26 mouse cellular contexts compared by ENCODE assay signal in the genomic region with DNA sequence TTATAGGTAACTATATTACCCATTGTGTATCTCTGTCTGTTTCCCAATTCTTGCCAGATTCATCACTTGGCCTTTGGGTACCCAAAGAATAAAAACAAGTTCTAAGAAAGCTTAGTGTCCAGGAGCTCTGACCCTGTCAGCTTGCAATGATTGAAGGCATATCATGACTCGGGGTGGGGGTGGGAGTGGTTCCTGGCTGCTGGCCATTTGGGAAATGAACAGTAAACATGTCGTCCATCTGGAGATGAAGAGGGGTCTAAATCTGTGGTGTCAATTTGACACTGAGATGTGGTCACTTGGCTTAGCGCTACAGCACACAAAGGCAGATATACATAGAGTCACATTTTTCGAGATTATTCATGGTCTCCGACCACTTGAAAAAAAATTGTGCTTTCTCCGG. TPM values are rescaled to one million over a fixed set of nuclear protein-coding genes. Genes with fewer than 3 reads are reported as not detected.
DNase-seq lines count a peak whose midpoint lies in the region; ATAC-seq and TF ChIP-seq lines count a peak whose summit lies in the region.
"Had no signal": no experiment of that assay in that cellular context is flagged by ENCODE, and none has a peak within 500 bp of the region (broad histone marks: within the 10 kb centered on the region; RNA-seq: fewer than 3 reads in every experiment).

No protein-coding gene starts in this region.

- no peak for TF ChIP-seq POLR2A in lung, adult 2 months (IDR thresholded peaks at IDR 0.05; ENCODE audit: borderline replicate concordance, extremely low read depth, low read depth, low read length)

- H3K27ac ChIP-seq in hindbrain, postnatal 0 days = no peak overlapping the region
- H3K27ac ChIP-seq in hindbrain, embryonic 16.5 days (ENCODE audit: low read depth, low read length) = no peak overlapping the region
- H3K27ac ChIP-seq in lung, embryonic 14.5 days (ENCODE audit: low read depth) = no peak overlapping the region
- no peak overlapping the region for H3K27ac ChIP-seq in liver, postnatal 0 days (ENCODE audit: low read depth)
- H3K27ac ChIP-seq: forebrain, embryonic 10.5 days; forebrain, embryonic 13.5 days; heart, adult 2 months; heart, embryonic 10.5 days; heart, embryonic 13.5 days; hindbrain, embryonic 14.5 days had no signal

- no peak overlapping the region for H3K4me2 ChIP-seq in hindbrain, postnatal 0 days (ENCODE audit: low read depth, low read length)
- H3K4me2 ChIP-seq in hindbrain, embryonic 16.5 days (ENCODE audit: low read length) = no peak overlapping the region
- H3K4me2 ChIP-seq in lung, embryonic 14.5 days = no peak overlapping the region
- H3K4me2 ChIP-seq in liver, postnatal 0 days (ENCODE audit: low read depth, low read length) = no peak overlapping the region
- H3K4me2 ChIP-seq: forebrain, embryonic 13.5 days; heart, embryonic 13.5 days; hindbrain, embryonic 14.5 days had no signal

- H3K9ac ChIP-seq in hindbrain, postnatal 0 days (replicated peaks; ENCODE audit: low read length) = no peak overlapping the region
- H3K9ac ChIP-seq in hindbrain, embryonic 16.5 days (ENCODE audit: low read depth, low read length) = no peak overlapping the region
- H3K9ac ChIP-seq in lung, embryonic 14.5 days = no peak overlapping the region
- no peak overlapping the region for H3K9ac ChIP-seq in liver, postnatal 0 days (replicated peaks)
- H3K9ac ChIP-seq: forebrain, embryonic 13.5 days; heart, embryonic 13.5 days; hindbrain, embryonic 14.5 days had no signal

- H3K4me3 ChIP-seq in hindbrain, postnatal 0 days (ENCODE audit: low read length) = no peak overlapping the region
- H3K4me3 ChIP-seq in hindbrain, embryonic 16.5 days (ENCODE audit: low read length) = no peak overlapping the region
- no peak overlapping the region for H3K4me3 ChIP-seq in lung, embryonic 14.5 days (ENCODE audit: low read depth, low read length)
- no peak overlapping the region for H3K4me3 ChIP-seq in lung, adult 2 months (replicated peaks; ENCODE audit: extremely low read depth, low read depth, low read length)
- no peak overlapping the region for H3K4me3 ChIP-seq in liver, postnatal 0 days (ENCODE audit: low read depth, low read length)
- H3K4me3 ChIP-seq: forebrain, embryonic 10.5 days; forebrain, embryonic 13.5 days; heart, adult 2 months; heart, embryonic 10.5 days; heart, embryonic 13.5 days had no signal

- no peak for TF ChIP-seq CTCF in hindbrain, postnatal 0 days (IDR thresholded peaks at IDR 0.05; ENCODE audit: low read depth)
- TF ChIP-seq CTCF in lung, embryonic 14.5 days (IDR thresholded peaks at IDR 0.05; ENCODE audit: low read depth) = no peak
- TF ChIP-seq CTCF in lung, adult 2 months (IDR thresholded peaks at IDR 0.05; ENCODE audit: insufficient read depth, low read length) = no peak
- TF ChIP-seq CTCF in liver, postnatal 0 days (IDR thresholded peaks at IDR 0.05; ENCODE audit: low read depth) = no peak

- 56% methylated on average over 6 of the region's 6 CpGs for WGBS in hindbrain, postnatal 0 days
- WGBS in hindbrain, embryonic 16.5 days = 59% methylated on average over 6 of the region's 6 CpGs
- 52% methylated on average over 6 of the region's 6 CpGs for WGBS in lung, embryonic 14.5 days
- WGBS in lung, adult 2 months = 59% methylated on average over 6 of the region's 6 CpGs
- 72% methylated on average over 6 of the region's 6 CpGs for WGBS in liver, postnatal 0 days (ENCODE audit: insufficient replicate concordance)

- peak; percentile 54 to 60 for DNase-seq in cerebellum, postnatal 10 days
- DNase-seq in cerebellum, postnatal 36 days = no peak
- peak; percentile 30 for DNase-seq in hindbrain, postnatal 0 days (ENCODE audit: low spot score)
- peak; percentile 7 for DNase-seq in lung, embryonic 14.5 days
- DNase-seq in lung, adult 2 months = no peak
- no peak for DNase-seq in liver, postnatal 0 days
- DNase-seq: adrenal gland, postnatal 10 days; adrenal gland, postnatal 36 days; cerebellum, adult 18-20 months; cerebellum, adult 9-11 months; embryo, embryonic 11 days; gastrocnemius, postnatal 10 days; gastrocnemius, postnatal 36 days; heart, adult 2 months; heart, postnatal 14 days; heart, postnatal 4 days had no signal

- no peaks in the 10 kb centered on the region; the same call in 1 of the 2 replicates for H3K36me3 ChIP-seq in hindbrain, postnatal 0 days (ENCODE audit: insufficient read depth, low read length)
- no peaks in the 10 kb centered on the region for H3K36me3 ChIP-seq in hindbrain, embryonic 16.5 days (ENCODE audit: control insufficient read depth, insufficient read depth, low read length)
- H3K36me3 ChIP-seq in lung, embryonic 14.5 days (ENCODE audit: insufficient read depth) = peaks cover 3% of the 10 kb centered on the region; the same call in 1 of the 2 replicates
- H3K36me3 ChIP-seq in liver, postnatal 0 days (replicated peaks; ENCODE audit: insufficient read depth, low read length) = peaks cover 2% of the 10 kb centered on the region; the same call in 1 of the 2 replicates
- H3K36me3 ChIP-seq: forebrain, embryonic 10.5 days; heart, embryonic 10.5 days had no signal

- H3K27me3 ChIP-seq in hindbrain, postnatal 0 days (ENCODE audit: insufficient read depth, low read length) = no peaks in the 10 kb centered on the region
- no peaks in the 10 kb centered on the region for H3K27me3 ChIP-seq in hindbrain, embryonic 16.5 days (replicated peaks; ENCODE audit: control insufficient read depth, insufficient read depth, low read length)
- H3K27me3 ChIP-seq in lung, embryonic 14.5 days (ENCODE audit: insufficient read depth, low read length) = no peaks in the 10 kb centered on the region
- no peaks in the 10 kb centered on the region for H3K27me3 ChIP-seq in liver, postnatal 0 days (ENCODE audit: insufficient read depth, low read length)
- H3K27me3 ChIP-seq: forebrain, embryonic 13.5 days; heart, embryonic 13.5 days; Patski had no signal

- no peaks in the 10 kb centered on the region for H3K9me3 ChIP-seq in hindbrain, postnatal 0 days (ENCODE audit: low read length)
- H3K9me3 ChIP-seq in hindbrain, embryonic 16.5 days (ENCODE audit: control insufficient read depth, low read length) = no peaks in the 10 kb centered on the region
- no peaks in the 10 kb centered on the region for H3K9me3 ChIP-seq in lung, embryonic 14.5 days (ENCODE audit: low read depth, low read length)
- H3K9me3 ChIP-seq in liver, postnatal 0 days (ENCODE audit: low read length) = no peaks in the 10 kb centered on the region
- H3K9me3 ChIP-seq: forebrain, embryonic 10.5 days; forebrain, embryonic 13.5 days; heart, embryonic 10.5 days; heart, embryonic 13.5 days had no signal

- TF ChIP-seq EP300 in liver, postnatal 0 days (IDR thresholded peaks at IDR 0.05; ENCODE audit: low read depth) = no peak

- no peaks in the 10 kb centered on the region for H3K4me1 ChIP-seq in hindbrain, postnatal 0 days (ENCODE audit: insufficient read depth, low read length)
- H3K4me1 ChIP-seq in hindbrain, embryonic 16.5 days (ENCODE audit: control insufficient read depth, insufficient read depth, low read depth, low read length) = peaks cover 4% of the 10 kb centered on the region; the same call in 1 of the 2 replicates
- no peaks in the 10 kb centered on the region for H3K4me1 ChIP-seq in lung, embryonic 14.5 days (ENCODE audit: insufficient read depth)
- H3K4me1 ChIP-seq in lung, adult 2 months (ENCODE audit: control insufficient read depth, insufficient read depth, low read length) = no peaks in the 10 kb centered on the region
- H3K4me1 ChIP-seq in liver, postnatal 0 days (ENCODE audit: insufficient read depth) = no peaks in the 10 kb centered on the region

- no peak for ATAC-seq in hindbrain, postnatal 0 days
- ATAC-seq in hindbrain, embryonic 16.5 days = no peak
- ATAC-seq in lung, embryonic 14.5 days (ENCODE audit: insufficient read depth) = no peak
- ATAC-seq in liver, postnatal 0 days = no peak
- ATAC-seq: forebrain, embryonic 13.5 days; forebrain, embryonic 16.5 days; Patski had no signal

RNA-seq across cellular contexts. Expression of gene Fam196a, which starts 54.7 kb away (rescaled TPM):
- 17.6 and 21.2 TPM in 2 replicates for total RNA-seq in hindbrain, postnatal 0 days (2014; rRNA removed)
- 7.9 and 8.5 TPM in 2 replicates for polyA plus RNA-seq in hindbrain, postnatal 0 days (2015; fragmentation: Nextera tagmentation; extraction: Ambion mirVana)
- 10.6 and 10.9 TPM in 2 replicates for polyA plus RNA-seq in hindbrain, embryonic 16.5 days (2015; fragmentation: Nextera tagmentation; extraction: Ambion mirVana)
- 3.5 and 4.8 TPM in 2 replicates for polyA plus RNA-seq in lung, embryonic 14.5 days (2014; fragmentation: Nextera tagmentation; extraction: Ambion mirVana)
- 0.29 and 0.82 TPM in 2 replicates for polyA plus RNA-seq in lung, adult 2 months (2012; rRNA removed)
- polyA plus RNA-seq in liver, postnatal 0 days (2015; fragmentation: Nextera tagmentation; extraction: Ambion mirVana) = 0.18 and 0.27 TPM in 2 replicates
- total RNA-seq: common myeloid progenitor, adult 5-6 weeks; granulocyte monocyte progenitor cell, adult 5-6 weeks; heart, adult 2 months; heart, postnatal 14 days; heart, postnatal 4 days had no signal
- polyA plus RNA-seq: heart, adult 2 months had no signal

Comparison
In these comparisons a context has a peak if more than half of its experiments do, and no peak if none do; other contexts are left out.
1. DNase-seq: peak in cerebellum, postnatal 10 days (2 of 2), hindbrain, postnatal 0 days (single experiment) and lung, embryonic 14.5 days (single experiment); none in cerebellum, postnatal 36 days (0 of 2), lung, adult 2 months (single experiment) and liver, postnatal 0 days (single experiment).